Mouse (Mus musculus) liver, postnatal 0 days (tissue): ENCODE measurements at regions not wholly inside any gene's neighbourhood (a gene's known extent, or its start where the extent isn't known, plus 50 kb on each side); places are given as distances from the start of the nearest gene placed in this dataset.

Experiments used
- CTCF ChIP-seq: sonication (generic); IDR thresholded peaks from 2 replicates; pipeline ENCODE4 v1.5.1; 2016; ENCODE audit warnings: antibody characterized with exemption, low read depth
- EP300 ChIP-seq: IDR thresholded peaks from 2 replicates; pipeline ENCODE4 v1.6.1; 2016; ENCODE audit warnings: antibody characterized with exemption, low read depth, mild to moderate bottlenecking

DNA sequence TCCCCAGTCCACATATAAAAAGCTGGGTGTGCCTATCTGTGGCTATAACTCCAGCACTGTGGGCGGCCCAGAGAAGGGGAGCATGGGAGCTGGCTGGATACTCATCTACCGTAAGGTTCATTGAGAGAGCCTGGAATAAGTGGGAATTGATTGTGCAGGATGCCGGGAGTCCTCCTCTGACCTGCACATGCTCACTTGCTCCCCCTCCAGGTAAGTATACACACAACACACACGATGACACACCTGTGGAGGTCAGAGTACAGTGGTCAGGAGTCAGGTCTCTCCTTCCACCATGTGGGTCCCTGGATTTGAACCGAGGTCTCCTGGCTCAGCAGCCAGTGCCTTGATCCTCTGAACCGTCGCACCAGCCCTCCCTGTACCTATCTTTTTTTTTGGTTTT lies 55.5 kb upstream of the Mrps10 start:
- TF ChIP-seq EP300 (no peak), CTCF (no peak; the same call in 1 of the 2 replicates)
